Mouse (Mus musculus): Measurements from ENCODE around the gene Retreg3.

The Retreg3 gene

GRCm38 (mm10) chr11:101070987-101071386, 48.7 kb downstream of the Retreg3 start:
- DNase-seq: no peak

- no peak for DNase-seq
Observed at GRCm38 (mm10) chr11:101070189-101070527, 49.5 kb downstream of the Retreg3 start.

GRCm38 (mm10) chr11:101069391-101070188, 50.1 kb downstream of the Retreg3 start, which contains the start of gene Naglu:
Gene Naglu, plus strand, starts transcription at chr11:101070012.
- DNase-seq: peak; percentile 96

GRCm38 (mm10) chr11:101066549-101067412, 52.9 kb downstream of the Retreg3 start:
- peak; percentile 83 for DNase-seq

GRCm38 (mm10) chr11:101065002-101065401, 54.7 kb downstream of the Retreg3 start:
- no peak for DNase-seq

- DNase-seq: no peak
Observed at GRCm38 (mm10) chr11:101064462-101064861, 55.2 kb downstream of the Retreg3 start.

- peak; percentile 49 for DNase-seq
Observed at GRCm38 (mm10) chr11:101063676-101064327, 55.9 kb downstream of the Retreg3 start.

- no peak for DNase-seq
Observed at GRCm38 (mm10) chr11:101062971-101063675, 56.6 kb downstream of the Retreg3 start.

- DNase-seq: no peak
Observed at GRCm38 (mm10) chr11:101062165-101062884, 57.4 kb downstream of the Retreg3 start.

- no peak for DNase-seq
Observed at GRCm38 (mm10) chr11:101061049-101061448, 58.6 kb downstream of the Retreg3 start.

GRCm38 (mm10) chr11:101060126-101060525, 59.6 kb downstream of the Retreg3 start:
- DNase-seq: peak; percentile 62

GRCm38 (mm10) chr11:101059473-101059872, 60.2 kb downstream of the Retreg3 start:
- DNase-seq: no peak

- DNase-seq: no peak
Observed at GRCm38 (mm10) chr11:101058726-101059125, 61.0 kb downstream of the Retreg3 start.

GRCm38 (mm10) chr11:101057860-101058259, 61.8 kb downstream of the Retreg3 start:
- peak; percentile 85 for DNase-seq

GRCm38 (mm10) chr11:101056885-101057284, 62.8 kb downstream of the Retreg3 start:
- DNase-seq: no peak

GRCm38 (mm10) chr11:101055418-101055817, 64.3 kb downstream of the Retreg3 start:
- no peak for DNase-seq

- DNase-seq: no peak
Observed at GRCm38 (mm10) chr11:101053974-101054373, 65.7 kb downstream of the Retreg3 start.

GRCm38 (mm10) chr11:101052751-101053473, 66.8 kb downstream of the Retreg3 start:
- DNase-seq: no peak

GRCm38 (mm10) chr11:101051617-101052016, 68.1 kb downstream of the Retreg3 start:
- no peak for DNase-seq

- no peak for DNase-seq
Observed at GRCm38 (mm10) chr11:101051051-101051493, 68.6 kb downstream of the Retreg3 start.

GRCm38 (mm10) chr11:101050359-101050758, 69.3 kb downstream of the Retreg3 start:
- no peak for DNase-seq
